Mouse (Mus musculus) neutrophil, adult 5-6 weeks (primary cell): Measurements from ENCODE around the gene Dph5. TPM values are rescaled to one million over a fixed set of nuclear protein-coding genes. Genes with fewer than 3 reads are reported as not detected.
"Not testable (repeated sequence)": the region's sequence is repeated elsewhere in the genome, so short reads cannot be mapped to it uniquely, and the experiment has no call there.

ENCODE experiments used
- ATAC-seq: fragments of 151-379, 151-347 bp; 2 replicates; pipeline ENCODE4 v1.8.0; 2017; ENCODE audit warnings: mild to moderate bottlenecking, moderate TSS enrichment; ENCODE audit not compliant: insufficient number of reproducible peaks, poor library complexity, low FRiP score, severe bottlenecking; ENCODE audit errors: extremely low read depth
- total RNA-seq: library from RNA; stranded (forward); fragments of 200-1000 nt; gene quantifications from 2 replicates; pipeline ENCODE4 v1.2.3, GENCODE M21; 2017

The Dph5 gene
- 43.5 and 46.9 TPM in 2 replicates for total RNA-seq

DNA sequence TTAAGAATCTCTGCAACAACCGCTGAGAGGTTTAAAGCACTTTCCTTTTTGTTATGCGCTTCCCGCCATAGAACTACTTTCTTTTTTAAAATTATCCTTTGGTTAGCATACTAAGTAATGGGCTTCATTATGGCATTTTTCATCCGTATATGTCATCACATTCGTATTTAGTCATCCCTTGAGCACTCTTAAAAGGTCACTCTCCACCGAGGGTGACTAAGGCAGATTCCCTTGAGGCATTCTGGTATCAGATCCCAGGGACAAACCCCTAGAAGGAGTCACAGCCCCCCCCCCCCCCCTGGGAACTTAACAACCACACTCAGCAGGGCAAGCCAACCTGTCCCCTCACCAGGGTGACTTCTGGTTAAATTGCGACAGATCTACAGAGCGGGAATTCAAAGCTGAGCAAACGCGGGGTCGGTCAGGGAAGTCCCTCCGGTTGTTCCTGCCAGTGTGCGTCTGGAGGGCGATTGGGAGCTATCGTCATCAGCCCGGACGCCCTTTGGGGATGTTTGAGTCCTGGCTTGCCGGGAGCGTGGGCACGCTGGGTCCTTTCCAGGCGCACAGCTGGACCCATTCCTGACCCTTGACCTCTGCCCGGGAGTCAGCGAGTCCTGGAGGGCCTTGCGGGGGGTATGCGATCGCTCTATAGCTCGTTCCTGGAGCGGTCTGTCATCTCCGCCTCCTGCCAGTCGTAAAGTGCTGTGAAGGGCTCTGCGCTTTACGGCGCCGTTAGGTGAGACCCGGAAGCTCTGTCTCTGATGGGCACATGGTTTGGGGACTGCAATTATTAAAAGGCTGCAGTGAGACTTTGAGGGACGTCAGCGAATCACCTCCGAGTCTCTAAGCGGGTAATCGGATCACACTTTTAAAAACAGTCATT lies at the start of gene Dph5:
Gene Dph5 (plus strand): TSS at position 411 of the 883 bp plus-strand sequence.
- peak; percentile 99 for ATAC-seq

DNA sequence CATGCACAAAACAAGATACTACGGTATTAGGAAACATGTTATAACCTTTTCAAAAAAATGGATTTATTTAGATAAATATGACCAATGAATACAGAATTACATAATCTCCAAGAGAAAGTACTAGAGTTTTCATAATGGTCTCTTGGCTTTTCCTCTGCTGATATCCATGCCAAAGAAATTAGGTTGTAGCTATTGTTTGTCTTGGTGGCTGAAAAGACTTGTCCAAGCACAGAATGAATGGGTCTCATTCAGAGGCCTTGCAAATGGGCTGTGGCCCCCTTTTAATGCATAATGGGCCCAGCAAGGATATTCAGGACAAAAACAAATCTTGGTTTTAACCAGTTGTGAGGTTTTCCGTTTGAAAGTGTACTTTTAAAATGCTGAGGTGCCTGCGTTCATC lies 43.1 kb upstream of the Dph5 start:
- no peak for ATAC-seq

DNA sequence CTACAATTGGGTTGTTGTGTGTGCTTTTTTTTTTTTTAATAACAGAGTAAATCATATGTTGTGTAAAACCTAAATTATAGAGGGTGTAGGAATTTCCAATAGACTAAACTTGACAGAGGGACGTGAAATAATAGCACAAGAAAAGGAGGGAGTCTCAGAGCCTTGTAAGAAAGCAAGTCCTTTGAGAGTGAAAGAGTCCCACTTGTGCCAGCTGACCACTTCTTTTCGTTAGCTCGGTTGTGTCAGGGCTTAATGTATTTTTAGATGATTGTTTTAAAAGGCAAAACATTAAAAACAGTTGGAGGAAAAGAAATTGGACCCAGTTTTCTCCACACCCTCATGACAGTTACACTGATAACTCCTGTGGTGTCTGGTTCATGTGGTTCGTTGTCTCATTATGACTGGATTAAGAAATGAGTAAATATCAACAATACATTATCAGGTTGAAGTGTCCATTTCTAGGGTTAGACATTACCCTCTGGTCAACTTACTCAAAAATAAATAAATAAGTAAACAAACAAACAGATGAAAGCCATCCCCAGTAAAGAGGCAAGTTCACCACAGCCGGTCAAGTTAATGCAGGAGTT lies 42.5 kb upstream of the Dph5 start:
- ATAC-seq: no peak

DNA sequence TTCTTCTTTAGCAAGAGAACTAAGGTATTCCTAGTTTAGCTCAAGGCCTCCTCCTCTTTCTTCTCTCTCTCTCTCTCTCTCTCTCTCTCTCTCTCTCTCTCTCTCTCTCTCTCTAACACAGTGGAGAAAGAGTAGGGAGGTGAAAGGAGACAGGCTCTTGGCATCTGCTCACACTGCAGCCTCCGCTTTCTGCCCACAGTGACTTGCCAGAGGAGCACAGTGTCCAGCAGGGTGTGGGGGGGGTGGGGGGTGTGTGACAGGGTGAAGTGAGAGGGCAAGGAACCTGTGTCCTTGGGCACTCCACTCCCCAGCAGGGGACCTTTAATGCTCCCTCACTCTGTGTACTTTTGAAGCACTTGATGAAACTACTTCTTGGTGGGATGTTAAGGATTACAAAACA lies 41.9 kb upstream of the Dph5 start:
- ATAC-seq: no peak

DNA sequence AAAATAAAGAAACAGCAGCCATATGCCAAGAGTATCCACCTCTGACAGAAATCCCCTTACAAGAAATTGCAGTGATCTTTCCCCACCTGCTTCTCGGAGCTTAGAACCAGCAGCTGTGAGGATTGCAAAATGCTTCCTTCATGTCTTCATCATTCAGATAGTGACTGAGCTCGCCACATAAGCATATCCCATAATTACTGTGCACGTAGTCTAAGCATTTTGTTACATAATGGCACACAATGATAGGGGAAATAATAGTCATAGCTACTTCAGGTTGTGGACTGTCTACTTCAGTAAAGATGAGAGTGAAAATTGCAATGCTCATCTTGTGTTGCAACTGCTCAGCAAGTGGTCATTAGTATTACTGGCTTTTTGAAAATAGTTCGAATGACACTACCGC lies 41.5 kb upstream of the Dph5 start:
- no peak for ATAC-seq

DNA sequence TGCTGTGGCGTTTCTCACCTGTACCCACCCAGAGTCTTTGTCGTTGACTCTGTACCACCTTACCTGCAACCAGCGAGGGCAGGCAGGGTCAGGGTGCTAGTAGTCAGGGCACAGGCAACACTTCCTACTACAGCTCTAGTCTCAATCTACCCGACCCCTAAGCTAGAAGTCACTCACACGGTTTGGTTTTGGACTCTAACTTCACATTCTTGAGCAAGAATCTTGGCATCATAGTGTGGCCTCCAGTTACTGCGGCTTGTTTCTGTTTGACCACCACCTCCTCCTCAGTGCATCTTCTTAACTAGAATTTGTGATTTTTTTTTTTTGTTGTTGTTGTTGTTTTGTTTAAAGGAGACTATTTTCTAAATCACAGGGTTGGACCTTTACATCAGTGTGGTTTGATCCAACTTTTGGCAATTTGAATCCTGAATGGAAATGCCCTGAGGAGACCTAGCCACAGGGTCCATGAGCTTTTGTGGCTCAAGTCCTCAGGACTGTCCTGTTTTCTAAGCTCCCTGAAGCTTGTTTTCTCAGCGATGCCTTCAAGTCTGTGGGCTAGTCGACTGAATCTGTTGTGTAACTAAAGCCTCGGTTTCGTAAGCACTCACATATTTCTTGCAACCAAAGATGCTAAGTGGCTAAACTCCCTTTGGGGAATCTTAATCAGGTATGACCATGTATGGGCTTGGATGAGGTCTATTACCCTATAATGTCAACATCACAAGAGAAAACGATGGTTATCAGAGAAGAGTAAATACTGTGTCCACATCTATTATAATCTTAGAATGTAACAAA lies 38.8 kb upstream of the Dph5 start:
- ATAC-seq: no peak

DNA sequence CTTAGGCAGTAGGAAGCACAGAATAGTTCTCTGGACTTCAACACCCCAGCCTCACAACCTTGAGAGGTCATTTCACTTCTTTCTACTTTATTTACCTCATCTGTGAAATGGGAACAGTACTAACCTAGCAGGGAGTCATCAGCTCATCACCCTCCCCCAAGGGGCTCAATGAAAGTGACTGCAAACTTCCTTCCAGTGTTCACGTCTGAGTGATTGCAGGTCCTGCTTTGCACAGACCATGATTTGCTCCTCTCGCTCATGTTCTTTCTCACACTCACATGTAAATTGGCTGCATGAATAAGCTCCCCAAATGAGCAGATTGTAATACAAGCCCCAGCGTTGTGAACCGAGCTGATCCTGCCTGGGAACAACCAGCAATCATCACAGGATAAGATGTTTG lies 36.7 kb upstream of the Dph5 start:
- no peak for ATAC-seq

DNA sequence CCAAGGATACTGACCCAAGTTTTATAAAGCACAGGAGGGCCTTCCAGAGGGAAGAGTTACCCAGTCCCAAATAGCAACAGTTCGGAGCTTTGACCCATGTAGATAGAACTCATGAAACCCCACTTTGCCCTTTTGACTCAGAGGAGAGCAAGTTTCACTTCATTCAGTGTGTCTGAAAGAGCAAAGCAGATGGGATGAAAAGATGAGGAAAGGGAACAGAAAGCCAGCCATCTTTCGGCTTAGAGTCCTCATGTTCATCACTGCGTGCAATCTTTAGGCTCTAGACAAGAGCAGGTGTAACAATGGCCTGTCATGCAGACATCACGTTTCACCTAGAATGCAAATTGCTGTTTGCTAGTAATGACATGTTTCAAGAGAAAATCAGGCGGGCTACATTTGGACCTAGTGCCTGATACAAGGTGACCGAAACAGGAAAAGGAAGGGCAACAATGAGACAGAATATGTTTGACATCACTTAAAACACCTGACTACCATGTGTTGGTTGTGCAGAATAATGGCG lies 32.9 kb upstream of the Dph5 start:
- ATAC-seq: no peak

DNA sequence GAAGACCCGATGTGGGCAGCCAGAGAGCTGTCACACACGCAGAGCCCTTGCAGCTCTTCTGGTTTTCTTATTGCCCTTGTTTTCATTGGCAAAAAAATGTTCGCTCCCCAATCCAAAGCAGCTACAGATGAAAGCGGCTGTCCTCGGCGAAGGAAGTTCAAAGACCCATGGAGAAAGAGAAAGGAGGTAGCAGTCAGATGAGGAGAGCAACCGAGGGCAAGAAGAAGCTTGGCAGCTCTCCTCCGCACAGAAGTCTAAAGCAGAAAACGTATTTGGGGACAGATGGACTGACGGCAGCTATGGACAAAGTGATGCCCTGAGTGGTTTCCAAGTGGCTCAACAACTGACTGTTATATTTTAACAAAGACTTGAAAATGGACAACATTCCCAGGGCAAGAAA lies 32.1 kb upstream of the Dph5 start:
- no peak for ATAC-seq

DNA sequence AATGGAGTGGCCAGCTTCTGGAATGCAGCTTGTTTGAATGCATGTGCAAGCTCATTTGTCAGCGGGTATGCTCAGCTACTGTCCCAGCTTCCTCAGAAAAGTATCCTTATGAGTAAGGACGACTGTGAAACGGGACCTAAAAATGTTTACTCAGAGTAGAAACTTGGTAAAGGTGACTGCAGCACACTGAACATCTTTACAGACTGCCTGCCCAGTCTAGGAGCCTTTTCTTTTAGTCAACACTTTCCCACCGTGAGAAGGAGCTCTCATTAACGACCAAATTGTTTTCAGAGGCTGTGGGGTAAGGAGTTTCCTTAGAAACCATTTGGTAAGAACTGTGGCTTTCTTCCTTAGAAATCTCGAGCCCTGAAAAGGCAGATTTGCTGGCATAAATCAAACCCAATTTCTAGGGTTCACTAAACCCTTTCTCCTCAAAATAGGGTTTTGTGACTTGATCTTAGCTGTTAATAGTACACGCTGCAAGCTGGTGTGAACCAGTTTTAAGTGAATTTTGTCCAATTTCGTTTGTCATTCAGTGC lies 31.1 kb upstream of the Dph5 start:
- no peak for ATAC-seq

DNA sequence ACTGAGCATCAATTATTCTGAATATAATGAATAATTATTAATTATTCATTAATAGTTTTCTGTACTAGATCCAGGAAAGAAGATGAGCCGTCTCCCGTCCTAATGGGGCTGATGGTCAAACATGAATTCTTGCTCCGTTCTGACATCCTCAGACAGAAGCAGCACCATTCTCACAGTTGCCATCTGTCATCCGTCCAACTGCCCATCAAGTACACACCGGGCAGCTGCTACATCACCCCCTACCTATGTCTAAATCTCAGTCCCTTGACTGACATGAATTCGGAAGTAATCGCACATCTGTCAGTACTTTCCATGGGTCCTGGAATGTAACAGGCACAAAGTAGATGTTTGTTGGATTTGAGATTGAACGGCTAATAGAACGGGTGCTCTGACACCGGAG lies 30.2 kb upstream of the Dph5 start:
- no peak for ATAC-seq

DNA sequence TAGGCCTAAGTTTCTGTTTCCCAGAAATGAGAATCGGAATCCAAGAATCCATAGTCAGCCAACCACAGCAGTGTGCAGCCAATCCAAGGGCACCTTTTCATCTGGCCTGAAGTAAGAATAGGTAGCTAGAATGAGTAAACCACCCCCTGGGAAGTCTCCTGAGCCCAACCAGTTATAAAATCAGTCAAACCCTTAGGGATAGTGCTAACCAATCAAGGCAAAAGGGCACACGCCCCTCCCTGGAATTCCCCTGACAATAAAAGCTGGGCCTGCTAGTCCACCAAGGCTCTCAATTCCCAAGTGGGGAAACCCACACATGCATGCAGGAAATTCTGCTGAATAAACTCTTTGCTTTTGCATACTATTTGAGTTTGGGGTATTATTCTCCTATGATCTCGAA lies 28.8 kb upstream of the Dph5 start:
- ATAC-seq: no peak

DNA sequence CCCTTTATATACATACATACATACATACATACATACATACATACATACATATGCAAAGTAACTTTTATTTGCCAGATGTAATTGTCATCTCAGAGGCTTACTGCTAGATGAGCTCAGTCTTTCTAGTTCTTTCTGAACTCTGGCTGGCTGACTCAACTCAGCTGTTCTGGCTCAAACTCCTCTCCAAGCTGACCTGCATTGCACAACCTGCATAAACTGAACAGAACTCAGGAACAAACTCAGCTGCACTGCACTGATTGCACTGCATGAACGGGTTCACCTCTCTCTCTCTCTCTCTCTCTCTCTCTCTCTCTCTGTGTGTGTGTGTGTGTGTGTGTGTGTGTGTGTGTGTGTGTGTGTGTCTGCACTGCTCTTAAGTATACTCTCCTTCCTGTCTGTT lies 26.9 kb upstream of the Dph5 start:
- ATAC-seq: not testable (repeated sequence)

DNA sequence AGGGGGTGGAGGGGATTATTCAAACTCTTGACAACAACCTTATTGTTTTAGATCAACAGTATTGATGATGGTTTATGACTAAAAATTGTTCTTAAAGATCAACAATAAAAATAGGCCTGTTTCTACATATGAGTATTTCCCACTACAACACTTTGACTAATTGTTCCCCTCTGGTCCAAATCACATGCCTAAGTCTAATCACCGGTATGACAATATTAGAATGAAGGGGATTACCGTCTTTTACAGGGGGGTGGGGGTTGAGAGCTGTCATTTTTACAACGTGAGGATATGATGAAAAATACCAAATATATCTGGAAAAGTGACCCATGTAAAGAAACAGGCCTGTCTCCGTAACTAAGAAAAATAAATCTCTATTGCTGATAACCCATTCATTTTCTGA lies 24.1 kb upstream of the Dph5 start:
- no peak for ATAC-seq

DNA sequence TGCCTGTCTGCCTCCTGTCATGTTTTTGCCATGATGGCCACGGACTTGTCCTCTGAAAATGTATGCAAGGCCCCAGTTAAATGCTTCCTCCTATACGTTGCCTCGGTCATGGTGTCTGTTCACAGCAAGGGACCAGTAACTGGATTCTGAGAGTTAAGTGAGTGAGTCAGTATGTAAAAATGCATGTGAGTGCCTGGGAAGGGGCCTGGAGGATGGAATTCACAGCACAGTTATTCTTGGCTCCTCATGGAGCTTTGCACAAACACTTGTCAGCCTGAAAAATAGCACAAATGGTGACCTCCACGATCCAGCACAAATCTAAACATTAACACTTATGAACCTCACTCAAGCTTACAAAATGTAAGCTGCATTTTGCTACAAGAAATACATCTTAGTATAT lies 20.5 kb upstream of the Dph5 start:
- ATAC-seq: no peak

DNA sequence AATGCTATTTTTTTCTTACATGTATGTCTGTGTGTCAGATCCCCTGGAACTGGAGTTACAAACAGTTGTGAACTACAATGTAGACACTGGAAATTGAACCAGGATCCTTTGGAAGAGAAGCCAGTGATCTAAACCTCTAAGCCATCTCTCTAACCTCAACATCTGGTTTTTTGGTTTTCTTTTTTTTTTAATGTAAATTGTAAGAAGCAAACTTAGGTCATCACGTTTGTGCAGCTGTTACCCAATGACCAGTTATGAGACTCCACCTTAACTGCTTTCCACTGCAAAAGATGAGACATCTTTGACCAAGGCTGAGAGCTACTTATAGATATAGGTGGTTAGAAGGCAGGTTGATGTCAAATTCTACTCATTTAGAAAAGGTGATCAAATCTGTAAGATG lies 19.7 kb upstream of the Dph5 start:
- no peak for ATAC-seq

DNA sequence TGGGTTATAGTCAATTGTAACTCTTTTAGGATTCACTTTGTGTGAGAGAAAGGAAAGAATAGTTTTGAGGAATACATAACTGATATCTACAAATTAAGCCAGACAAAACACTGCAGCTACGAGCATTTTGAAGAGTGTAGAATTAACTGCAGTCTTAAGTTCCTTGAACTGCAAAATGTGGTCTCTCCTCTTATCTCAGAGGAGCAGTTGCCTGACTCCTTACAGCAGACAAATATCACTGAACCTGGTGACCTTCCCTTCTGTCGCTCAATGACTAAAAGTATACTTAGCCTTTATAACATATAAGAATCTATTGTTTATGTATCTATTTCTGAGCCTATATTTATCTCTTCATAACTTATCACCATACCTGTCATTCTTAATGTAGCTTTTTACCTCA lies 18.3 kb upstream of the Dph5 start:
- ATAC-seq: no peak

DNA sequence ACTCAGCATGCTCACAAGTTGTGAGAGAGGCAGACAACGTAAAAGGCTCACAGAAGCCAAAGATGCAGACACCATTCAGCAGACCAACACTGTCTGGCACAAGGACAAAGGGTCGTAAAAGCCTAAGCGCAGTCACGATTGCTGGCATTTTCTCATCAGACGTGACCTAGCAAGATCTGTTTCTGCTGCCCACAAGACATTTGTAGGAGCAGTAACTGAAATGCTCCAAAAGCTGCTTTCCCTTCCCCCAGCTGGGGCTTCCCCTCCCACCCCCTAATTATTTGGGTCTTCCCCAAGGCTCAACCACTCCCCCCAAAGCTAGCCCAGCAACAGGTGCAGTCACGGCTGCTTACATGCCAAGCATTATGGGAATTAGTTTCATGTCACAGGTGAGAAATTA lies 12.1 kb upstream of the Dph5 start:
- no peak for ATAC-seq

DNA sequence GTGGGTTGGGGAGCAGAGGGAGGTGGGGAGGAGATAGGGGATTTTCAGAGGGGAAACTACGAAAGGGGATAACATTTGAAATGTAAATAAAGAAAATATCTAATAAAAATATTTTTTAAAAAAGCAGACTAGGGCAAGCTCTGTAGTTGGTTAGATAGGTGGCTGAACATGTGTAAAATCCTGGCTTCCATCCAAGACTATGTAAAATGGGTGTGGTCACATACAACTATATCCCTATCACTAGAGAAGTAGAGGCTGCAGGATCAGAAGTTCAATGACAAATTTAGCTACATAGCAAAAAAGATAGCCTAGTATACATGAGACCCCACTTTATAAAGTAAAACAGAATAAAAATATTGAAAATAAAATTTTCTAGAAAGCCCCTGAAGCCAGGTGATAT lies 10.5 kb upstream of the Dph5 start:
- no peak for ATAC-seq
